Mouse (Mus musculus) splenic B cell, adult 2 months (primary cell): ENCODE results near the gene Foxn3.

Experiments
- DNase-seq: peaks from one replicate; pipeline ENCODE4 v3.0.0-alpha.2; 2011; ENCODE audit warnings: low read depth, low spot score
- H3K27me3 ChIP-seq: 2 replicates; pipeline ENCODE4 v1.6.1; 2012; ENCODE audit warnings: mild to moderate bottlenecking, low read length, moderate library complexity, mixed read lengths; ENCODE audit not compliant: control insufficient read depth, poor library complexity, insufficient read depth, severe bottlenecking
- H3K36me3 ChIP-seq: 2 replicates; pipeline ENCODE4 v1.6.1; 2012; ENCODE audit warnings: mild to moderate bottlenecking, low read length, moderate library complexity, mixed read lengths; ENCODE audit not compliant: control insufficient read depth, poor library complexity, insufficient read depth, severe bottlenecking

Foxn3 gene

DNA sequence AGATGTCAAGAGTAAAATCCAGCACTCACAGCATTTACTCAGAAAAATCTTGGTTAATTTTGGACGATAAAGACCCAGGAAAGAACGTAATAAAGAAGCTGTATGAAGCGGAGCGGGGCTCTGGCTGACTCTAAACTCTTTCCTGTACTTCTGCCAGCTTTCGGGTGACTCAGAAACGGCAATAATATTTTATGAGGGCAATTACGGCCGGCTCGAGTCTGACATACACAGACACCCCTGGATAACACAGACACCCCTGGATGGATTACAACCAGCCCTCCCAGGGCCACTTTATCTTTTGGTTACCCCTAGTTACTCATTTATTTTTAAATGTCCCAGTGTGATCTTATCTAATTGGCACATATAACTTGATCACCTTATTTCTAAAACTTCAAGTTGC is 211.7 kb downstream of the Foxn3 start:
- no peaks in the 10 kb centered on the region for H3K36me3 ChIP-seq
- no peaks in the 10 kb centered on the region for H3K27me3 ChIP-seq
- no peak for DNase-seq

DNA sequence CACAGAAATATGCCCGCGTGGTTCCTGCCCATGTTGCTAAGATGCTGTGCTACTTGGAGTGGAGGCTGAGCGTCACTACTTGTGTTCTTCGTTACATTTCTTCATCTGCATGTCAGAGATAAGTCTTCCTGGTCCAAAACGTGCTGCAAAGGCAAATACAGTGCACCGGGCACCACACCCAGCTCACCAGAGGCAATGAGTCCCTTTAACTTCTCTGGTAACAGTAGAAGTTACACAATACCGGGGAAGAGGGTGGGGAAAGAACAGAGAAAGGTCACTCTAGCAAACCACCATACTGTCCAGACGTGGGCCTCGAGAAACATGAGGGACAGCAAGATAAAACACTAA is 213.8 kb downstream of the Foxn3 start:
- no peak for DNase-seq
- no peaks in the 10 kb centered on the region for H3K36me3 ChIP-seq
- H3K27me3 ChIP-seq: no peaks in the 10 kb centered on the region

DNA sequence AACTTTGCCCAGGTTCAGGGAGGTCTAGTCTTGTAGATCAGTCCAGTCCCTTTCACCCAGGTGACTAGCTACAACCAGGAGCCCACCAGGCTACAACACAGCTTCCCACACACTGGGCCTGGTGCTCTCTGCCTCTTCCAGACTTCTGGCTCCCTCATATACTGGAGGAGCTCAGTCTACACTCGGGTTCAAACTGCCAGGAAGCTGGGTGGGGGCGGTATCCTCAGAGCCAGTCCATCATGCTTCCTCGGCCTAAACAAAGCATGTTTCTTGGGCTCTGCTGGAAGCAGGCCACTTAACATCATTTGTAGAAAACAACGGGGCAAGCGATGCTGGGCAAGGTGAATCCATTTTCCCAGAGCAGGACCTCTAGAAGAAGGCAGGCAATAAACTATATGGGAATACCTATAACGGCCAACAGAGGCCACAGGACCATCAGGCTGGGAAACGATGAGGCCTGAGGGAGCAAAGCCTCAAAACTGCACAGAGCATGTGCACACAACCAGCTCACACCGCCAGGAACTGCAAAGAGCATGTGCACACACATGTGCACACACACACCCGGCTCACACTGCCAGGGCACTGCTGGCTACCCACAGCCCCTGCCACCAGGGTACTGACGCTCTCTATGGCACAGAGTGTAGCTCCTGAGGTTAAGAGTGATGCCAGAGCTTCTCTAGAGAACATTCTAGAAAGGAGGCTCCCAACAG is 214.3 kb downstream of the Foxn3 start:
- Histone ChIP-seq H3K36me3 (no peaks in the 10 kb centered on the region), H3K27me3 (no peaks in the 10 kb centered on the region)
- no peak for DNase-seq

DNA sequence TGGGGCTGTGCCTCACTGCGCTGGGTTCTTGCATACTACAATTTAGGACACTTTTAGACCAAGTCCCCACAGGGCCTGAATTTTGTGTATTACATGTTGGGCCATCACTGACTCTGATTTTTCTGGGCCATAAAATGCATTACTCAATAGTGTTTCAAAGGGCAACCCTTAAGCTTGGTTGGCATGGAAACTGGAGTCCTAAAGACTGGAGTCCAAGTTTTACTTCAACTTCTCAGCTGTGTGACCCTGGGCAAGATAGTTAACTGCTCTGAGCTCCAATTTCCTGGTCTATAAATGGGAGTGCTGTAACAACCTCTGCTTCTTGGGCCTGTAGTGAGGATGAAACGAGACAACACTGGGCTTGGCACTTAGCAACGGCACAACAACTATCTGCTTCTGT is 215.9 kb downstream of the Foxn3 start:
- no peaks in the 10 kb centered on the region for H3K36me3 ChIP-seq
- DNase-seq: no peak

DNA sequence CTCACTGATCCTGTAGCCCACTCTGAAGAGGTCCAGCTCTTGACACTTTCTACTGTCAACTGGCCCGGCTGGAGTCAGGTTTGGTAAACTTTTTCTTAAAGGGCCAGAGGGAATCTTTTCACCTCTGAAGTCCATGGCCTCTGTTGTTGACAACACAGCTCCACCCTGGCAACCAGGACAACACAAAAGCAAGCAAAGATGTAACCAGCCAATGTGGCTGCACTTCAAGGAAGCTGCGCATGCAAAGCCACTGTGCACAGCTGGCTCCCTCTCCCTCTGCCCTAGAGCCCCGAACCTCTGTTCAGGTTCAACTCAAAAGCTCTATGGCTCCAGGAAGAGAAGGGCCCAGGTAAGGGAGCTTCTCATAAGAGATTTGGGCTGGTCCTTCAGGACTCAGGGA is 216.4 kb downstream of the Foxn3 start:
- Histone ChIP-seq H3K27me3 (no peaks in the 10 kb centered on the region), H3K36me3 (no peaks in the 10 kb centered on the region)
- DNase-seq: no peak

More for the DNA sequence above, 215.9 kb downstream of the Foxn3 start:
- no peaks in the 10 kb centered on the region for H3K27me3 ChIP-seq

DNA sequence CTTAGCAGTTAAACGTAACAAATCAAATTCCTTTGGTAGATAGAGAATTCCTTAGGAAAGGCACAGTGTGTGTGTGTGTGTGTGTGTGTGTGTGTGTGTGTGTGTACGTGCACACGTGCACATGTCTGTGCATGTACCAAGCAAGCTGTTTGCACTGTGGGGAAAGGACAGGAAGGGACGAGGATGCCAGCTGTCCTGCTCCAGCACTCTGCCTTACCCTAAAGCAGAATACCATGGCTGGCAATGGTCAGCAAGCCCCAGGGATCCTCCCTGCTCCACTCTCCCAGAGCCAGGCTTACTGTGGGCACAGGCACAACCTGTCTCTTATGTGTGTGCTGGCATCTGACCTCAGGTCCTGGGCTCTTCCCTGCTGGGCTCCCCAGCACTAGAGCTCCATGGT is 218.1 kb downstream of the Foxn3 start:
- Histone ChIP-seq H3K27me3 (no peaks in the 10 kb centered on the region), H3K36me3 (peaks cover 2% of the 10 kb centered on the region; the same call in 1 of the 2 replicates)
- no peak for DNase-seq

DNA sequence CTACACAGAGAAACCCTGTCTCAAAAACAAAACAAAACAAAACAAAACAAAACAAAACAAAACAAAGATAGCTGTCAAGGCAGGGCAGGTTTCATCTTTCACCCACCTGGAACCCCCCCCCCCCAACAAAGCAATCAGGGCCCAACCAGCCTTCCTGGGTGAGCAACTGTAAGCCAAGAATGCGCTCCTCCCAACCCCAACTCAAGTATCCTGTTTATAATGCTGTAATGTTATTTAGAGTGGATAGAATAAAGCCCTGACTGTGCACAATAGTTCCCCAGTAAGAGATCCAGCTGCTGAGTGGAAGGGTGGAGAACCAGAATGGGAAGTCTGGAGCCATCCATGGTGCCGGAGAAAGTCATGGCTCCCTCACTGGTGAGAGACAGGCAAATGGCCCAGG is 220.0 kb downstream of the Foxn3 start:
- DNase-seq: no peak

DNA sequence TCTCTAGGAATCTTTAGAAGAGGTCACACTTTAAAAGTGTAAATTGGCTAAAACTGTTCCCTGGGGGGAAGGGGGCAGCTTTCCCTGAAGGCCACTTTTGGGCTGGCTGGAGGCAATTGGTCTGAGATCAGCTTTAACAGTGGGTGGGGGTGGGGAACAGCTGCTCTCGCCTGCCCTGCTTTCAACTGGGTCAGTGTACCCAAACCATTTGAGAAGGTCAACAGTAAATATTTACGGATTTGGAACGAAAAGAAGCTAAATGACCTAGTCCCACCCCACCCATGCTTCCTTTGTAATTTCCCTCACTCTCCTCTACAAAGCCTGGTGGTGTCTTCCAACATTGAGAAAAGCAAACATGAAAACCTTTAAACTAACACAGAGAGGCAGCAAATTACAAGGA is 221.2 kb downstream of the Foxn3 start:
- no peak for DNase-seq
- Histone ChIP-seq H3K36me3 (peaks cover 3% of the 10 kb centered on the region; the same call in 1 of the 2 replicates), H3K27me3 (no peaks in the 10 kb centered on the region)

More for the DNA sequence above, 220.0 kb downstream of the Foxn3 start:
- Histone ChIP-seq H3K36me3 (peaks cover 3% of the 10 kb centered on the region; the same call in 1 of the 2 replicates), H3K27me3 (no peaks in the 10 kb centered on the region)

DNA sequence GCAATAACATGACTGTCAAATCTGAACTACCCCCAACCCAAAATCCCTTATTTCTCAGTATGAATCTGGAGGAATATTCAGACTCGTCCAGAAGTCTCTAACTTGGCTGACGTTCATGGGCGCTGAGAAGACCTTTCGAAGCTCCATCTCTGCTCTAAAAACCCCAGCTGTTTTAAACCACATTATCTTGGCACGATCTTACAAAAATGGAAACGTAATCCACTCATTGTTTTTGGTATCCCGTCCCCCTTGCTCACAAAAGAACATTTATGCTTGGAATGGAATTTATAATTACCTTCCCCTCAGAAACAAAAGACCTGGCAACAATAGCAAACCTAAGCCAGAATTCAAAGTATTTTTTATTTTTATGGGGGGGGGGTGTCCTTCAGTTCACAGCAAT is 221.6 kb downstream of the Foxn3 start:
- Histone ChIP-seq H3K27me3 (no peaks in the 10 kb centered on the region), H3K36me3 (peaks cover 3% of the 10 kb centered on the region; the same call in 1 of the 2 replicates)
- no peak for DNase-seq

DNA sequence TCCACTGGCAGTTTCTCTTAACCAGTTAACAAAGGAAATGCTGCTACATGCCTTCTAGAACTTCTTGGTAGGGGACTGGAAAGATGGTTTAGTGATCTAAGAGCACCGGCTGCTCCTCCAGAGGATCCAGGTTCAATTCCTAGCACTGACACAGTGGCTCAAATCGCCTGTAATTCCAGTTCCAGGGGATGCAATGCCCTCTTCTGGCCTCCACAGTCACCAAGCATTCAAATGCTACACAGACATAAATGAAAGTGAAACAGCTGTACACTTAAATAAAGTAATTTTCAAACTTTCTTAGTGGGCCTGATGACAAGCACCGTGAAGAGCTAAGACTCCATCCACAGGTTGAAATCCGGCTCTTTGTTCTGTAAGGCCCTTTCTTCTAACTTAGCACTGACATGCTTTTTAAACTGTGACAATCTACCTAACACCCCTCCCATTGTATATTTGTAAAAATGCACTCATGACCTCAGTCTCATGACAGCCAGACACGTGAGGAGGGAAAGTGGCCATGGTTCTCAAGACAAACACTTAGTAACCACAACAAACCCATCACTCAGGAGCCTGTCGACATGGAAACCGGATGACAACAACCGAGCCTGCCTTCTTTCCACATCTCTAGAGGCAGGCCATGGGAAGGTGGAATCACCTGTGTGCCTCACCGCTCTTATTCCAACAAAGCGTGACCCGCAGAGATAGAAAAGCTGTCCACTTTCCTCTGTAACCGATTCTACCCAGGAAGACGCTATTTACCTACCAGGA is 222.8 kb downstream of the Foxn3 start:
- H3K36me3 ChIP-seq: peaks cover 3% of the 10 kb centered on the region; the same call in 1 of the 2 replicates

DNA sequence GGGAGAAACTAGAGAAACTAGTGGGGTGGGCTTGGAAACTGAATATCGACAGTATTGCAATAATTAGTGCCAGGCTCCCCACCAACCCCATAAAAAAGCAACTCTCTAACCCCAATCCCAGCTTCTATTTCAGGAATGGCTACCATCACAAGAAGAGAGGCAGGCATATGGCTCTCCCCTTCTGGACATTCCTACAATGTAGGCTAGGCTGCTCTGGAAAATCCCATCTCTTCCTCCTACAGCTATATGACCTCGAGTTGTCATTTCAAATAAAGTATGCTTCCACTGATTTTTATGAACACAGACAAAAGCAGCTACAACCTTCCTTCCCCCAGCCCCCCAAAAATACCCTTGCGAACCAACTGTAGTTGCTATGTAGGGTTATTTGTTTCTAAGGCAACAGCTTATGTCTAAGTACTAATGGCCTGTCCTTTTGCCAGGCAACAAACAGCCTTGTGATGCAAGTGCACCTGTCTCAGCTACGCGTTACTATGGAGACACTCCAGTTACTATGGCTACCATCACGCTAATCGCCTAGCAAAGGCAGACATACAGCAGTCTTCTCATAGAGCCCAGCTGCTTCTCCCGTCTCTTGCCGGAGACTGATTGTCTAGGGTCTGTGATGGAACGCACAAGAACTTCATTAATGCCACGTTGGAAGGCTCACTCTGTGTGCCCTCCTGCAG is 223.6 kb downstream of the Foxn3 start:
- DNase-seq: peak; percentile 15
- no peaks in the 10 kb centered on the region for H3K27me3 ChIP-seq

More for the DNA sequence above, 222.8 kb downstream of the Foxn3 start:
- peak; percentile 25 for DNase-seq
- no peaks in the 10 kb centered on the region for H3K27me3 ChIP-seq

DNA sequence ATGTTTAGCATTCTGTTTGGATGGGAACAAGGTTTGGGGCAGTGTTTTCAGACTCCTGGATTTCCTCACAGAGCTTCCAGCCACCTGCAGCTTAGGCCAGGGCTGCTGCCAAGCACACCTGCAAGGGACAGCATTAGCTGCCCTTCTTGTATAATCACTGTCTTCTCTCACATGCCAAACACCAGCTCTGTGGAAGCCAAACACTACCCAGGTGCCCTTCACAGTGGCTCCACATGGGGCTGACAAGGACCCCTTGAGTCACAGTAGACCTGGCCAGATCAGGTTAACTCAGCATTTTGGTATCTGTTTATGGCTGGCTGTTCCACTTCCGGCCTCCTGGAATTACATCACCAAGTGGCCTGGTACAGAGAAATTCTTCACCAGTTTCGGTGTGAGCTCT is 224.6 kb downstream of the Foxn3 start:
- DNase-seq: no peak
- Histone ChIP-seq H3K36me3 (peaks cover 3% of the 10 kb centered on the region; the same call in 1 of the 2 replicates), H3K27me3 (no peaks in the 10 kb centered on the region)

More for the DNA sequence above, 223.6 kb downstream of the Foxn3 start:
- H3K36me3 ChIP-seq: peaks cover 3% of the 10 kb centered on the region; the same call in 1 of the 2 replicates

DNA sequence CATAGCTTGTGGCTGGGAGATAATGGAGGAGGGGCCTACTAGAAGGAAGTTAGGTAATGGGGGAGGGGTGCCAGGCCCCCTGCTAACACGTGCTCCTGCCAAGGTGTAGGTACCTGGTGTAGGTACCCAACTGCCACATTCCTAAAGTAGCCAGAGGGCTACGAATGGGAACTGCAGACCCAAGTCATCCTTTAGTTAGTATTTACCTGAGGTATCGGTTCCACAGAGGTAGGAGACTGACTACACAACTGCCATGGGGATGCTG is 226.3 kb downstream of the Foxn3 start:
- peaks cover 3% of the 10 kb centered on the region for H3K36me3 ChIP-seq
- DNase-seq: no peak

DNA sequence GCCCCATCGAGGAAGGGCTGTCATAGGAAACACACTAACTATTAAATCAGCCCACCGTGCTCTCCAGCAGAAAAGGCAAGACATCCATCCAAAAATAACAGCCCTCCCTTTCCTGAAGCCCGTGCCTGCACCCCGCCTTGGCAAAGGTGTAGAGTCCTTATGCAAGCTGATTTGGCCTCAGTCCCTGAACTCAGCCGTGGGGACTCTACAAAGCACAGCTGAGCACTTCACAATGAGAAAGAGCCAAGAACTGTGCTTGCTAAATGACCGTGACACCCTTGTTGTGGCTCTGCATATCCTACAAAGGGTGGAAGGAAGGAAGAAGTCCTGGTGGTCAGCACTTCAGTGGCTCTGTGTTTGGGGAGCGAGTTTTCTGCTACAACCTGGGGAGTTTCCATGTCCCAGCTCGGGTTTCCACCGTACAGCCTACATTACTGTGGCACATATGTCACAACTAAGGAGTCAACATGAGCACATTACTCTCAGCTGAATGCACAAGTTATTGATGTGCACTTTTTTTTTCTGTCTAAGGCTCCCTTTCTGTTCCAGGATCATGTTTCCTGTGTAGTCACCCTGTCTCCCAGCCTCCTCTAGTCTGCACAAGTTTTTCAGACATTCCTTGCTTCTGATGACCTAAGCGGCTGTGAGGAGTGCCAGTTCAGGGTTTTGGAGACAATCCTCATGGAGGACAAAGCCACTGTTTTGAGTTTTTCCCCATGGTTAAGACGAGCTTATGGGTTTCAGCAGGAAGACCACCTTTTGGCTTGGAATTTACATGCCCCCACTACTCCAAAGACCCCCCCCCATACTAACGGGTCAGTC is 226.8 kb downstream of the Foxn3 start:
- DNase-seq: no peak
- no peaks in the 10 kb centered on the region for H3K27me3 ChIP-seq
- H3K36me3 ChIP-seq: peaks cover 3% of the 10 kb centered on the region

More for the DNA sequence above, 226.3 kb downstream of the Foxn3 start:
- H3K27me3 ChIP-seq: no peaks in the 10 kb centered on the region
